Mouse (Mus musculus) subcutaneous adipose tissue, adult 2 months (tissue): ENCODE results near the gene Lbhd1. TPM values are rescaled to one million over a fixed set of nuclear protein-coding genes. Genes with fewer than 3 reads are reported as not detected.

ENCODE experiments used
- polyA plus RNA-seq: library from polyadenylated mRNA; depleted of rRNA; stranded (reverse); fragments of >200 nt; gene quantifications from 2 replicates; pipeline ENCODE4 v1.2.3, GENCODE M21; 2012; ENCODE audit warnings: low replicate concordance; rRNA removed

The Lbhd1 gene
- polyA plus RNA-seq, 1 experiment: 4.3 TPM

Other genes with a start within 250 kb of the Lbhd1 start
- gene Chrm1, start 219.9 kb upstream of the Lbhd1 start, polyA plus RNA-seq: 0.15 TPM in 1 of 2 replicates, not detected in the other
- 230 and 245 TPM in 2 replicates for gene Slc3a2, start 160.4 kb upstream of the Lbhd1 start, polyA plus RNA-seq
- 29.9 and 51.4 TPM in 2 replicates for gene Wdr74, start 147.9 kb upstream of the Lbhd1 start, polyA plus RNA-seq
- gene 1700092M07Rik, start 143.0 kb upstream of the Lbhd1 start, polyA plus RNA-seq: not detected in 2 replicates
- gene Stx5a, start 142.3 kb upstream of the Lbhd1 start, polyA plus RNA-seq: 89.0 and 134 TPM in 2 replicates
- 93.8 and 152 TPM in 2 replicates for gene Nxf1, start 126.7 kb upstream of the Lbhd1 start, polyA plus RNA-seq
- 255 and 279 TPM in 2 replicates for gene Tmem223, start 112.7 kb upstream of the Lbhd1 start, polyA plus RNA-seq
- 92.4 and 101 TPM in 2 replicates for gene Tmem179b, start 109.3 kb upstream of the Lbhd1 start, polyA plus RNA-seq
- gene Taf6l, start 97.3 kb upstream of the Lbhd1 start, polyA plus RNA-seq: 15.5 and 19.6 TPM in 2 replicates
- 72.1 and 72.3 TPM in 2 replicates for gene Polr2g, start 85.2 kb upstream of the Lbhd1 start, polyA plus RNA-seq
- 2.1 and 3.7 TPM in 2 replicates for gene Zbtb3, start 81.2 kb upstream of the Lbhd1 start, polyA plus RNA-seq
- 19.7 and 28.1 TPM in 2 replicates for gene Ttc9c, start 64.4 kb upstream of the Lbhd1 start, polyA plus RNA-seq
- gene Hnrnpul2, start 63.7 kb upstream of the Lbhd1 start, polyA plus RNA-seq: 13.8 and 28.4 TPM in 2 replicates
- 1.4 TPM in 1 of 2 replicates, not detected in the other for gene AC129217.1, start 54.0 kb upstream of the Lbhd1 start, polyA plus RNA-seq
- gene Bscl2, start 46.3 kb upstream of the Lbhd1 start, polyA plus RNA-seq: 401 and 771 TPM in 2 replicates
- 0.45 and 1.2 TPM in 2 replicates for gene Gng3, start 44.5 kb upstream of the Lbhd1 start, polyA plus RNA-seq
- gene Lrrn4cl, start 33.0 kb upstream of the Lbhd1 start, polyA plus RNA-seq: 14.5 and 30.5 TPM in 2 replicates
- 98.3 and 108 TPM in 2 replicates for gene Ubxn1, start 12.2 kb upstream of the Lbhd1 start, polyA plus RNA-seq
- gene Uqcc3, start 2.8 kb upstream of the Lbhd1 start, polyA plus RNA-seq: 37.3 and 43.9 TPM in 2 replicates
- not detected in 2 replicates for gene Gm49403, start 198 bp downstream of the Lbhd1 start, polyA plus RNA-seq
- 25.8 and 26.2 TPM in 2 replicates for gene 1810009A15Rik, start 5.1 kb downstream of the Lbhd1 start, polyA plus RNA-seq
- 0.34 TPM in 1 of 2 replicates, not detected in the other for gene Gm49416, start 5.2 kb downstream of the Lbhd1 start, polyA plus RNA-seq
- gene Ints5, start 9.3 kb downstream of the Lbhd1 start, polyA plus RNA-seq: 19.2 and 38.4 TPM in 2 replicates
- gene Ganab, start 14.3 kb downstream of the Lbhd1 start, polyA plus RNA-seq: 101 and 184 TPM in 2 replicates
- gene B3gat3, start 36.6 kb downstream of the Lbhd1 start, polyA plus RNA-seq: 78.6 and 99.5 TPM in 2 replicates
- 13.6 and 15.0 TPM in 2 replicates for gene Rom1, start 45.6 kb downstream of the Lbhd1 start, polyA plus RNA-seq
- gene Eml3, start 45.8 kb downstream of the Lbhd1 start, polyA plus RNA-seq: 53.7 and 84.8 TPM in 2 replicates
- gene Mta2, start 58.1 kb downstream of the Lbhd1 start, polyA plus RNA-seq: 20.1 and 44.4 TPM in 2 replicates
- gene Tut1, start 70.1 kb downstream of the Lbhd1 start, polyA plus RNA-seq: 15.9 and 30.2 TPM in 2 replicates
- 255 and 492 TPM in 2 replicates for gene Eef1g, start 83.3 kb downstream of the Lbhd1 start, polyA plus RNA-seq
- 56.5 and 94.9 TPM in 2 replicates for gene Ahnak, start 105.6 kb downstream of the Lbhd1 start, polyA plus RNA-seq
- 0.49 and 24.9 TPM in 2 replicates for gene Scgb1a1, start 204.2 kb downstream of the Lbhd1 start, polyA plus RNA-seq